Mouse (Mus musculus) kidney, postnatal 25 days (tissue): ENCODE results near the gene Hpd.
A peak's percentile ranks its signal among the peaks of the same experiment; 100 is the strongest.

Experiments used
- DNase-seq, 2 experiments: peaks; one replicate each; pipeline ENCODE4 v3.0.0; 2021; ENCODE audit warnings: mixed read lengths in 2 of 2

Hpd gene

DNA sequence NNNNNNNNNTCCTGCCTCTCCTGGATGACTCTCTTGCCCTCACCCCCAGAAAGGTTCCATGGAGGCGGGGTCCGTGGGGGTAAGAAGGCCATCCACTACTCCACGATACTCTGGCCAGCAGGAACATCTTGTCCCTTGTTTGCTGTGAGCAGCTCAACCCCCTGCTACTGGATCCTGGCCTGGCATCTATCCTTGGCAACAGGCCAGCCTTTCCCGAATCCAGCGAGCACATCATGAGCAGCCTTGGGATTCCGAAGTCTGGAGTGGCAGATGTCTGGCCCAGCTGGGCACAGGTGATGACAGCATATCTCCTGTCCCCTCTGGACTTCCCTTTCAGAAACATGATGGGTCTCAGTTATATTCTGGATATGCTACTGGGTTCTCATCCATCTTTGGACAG lies 3.4 kb upstream of the Hpd start:
- peak; percentile 83 to 88 for DNase-seq

DNA sequence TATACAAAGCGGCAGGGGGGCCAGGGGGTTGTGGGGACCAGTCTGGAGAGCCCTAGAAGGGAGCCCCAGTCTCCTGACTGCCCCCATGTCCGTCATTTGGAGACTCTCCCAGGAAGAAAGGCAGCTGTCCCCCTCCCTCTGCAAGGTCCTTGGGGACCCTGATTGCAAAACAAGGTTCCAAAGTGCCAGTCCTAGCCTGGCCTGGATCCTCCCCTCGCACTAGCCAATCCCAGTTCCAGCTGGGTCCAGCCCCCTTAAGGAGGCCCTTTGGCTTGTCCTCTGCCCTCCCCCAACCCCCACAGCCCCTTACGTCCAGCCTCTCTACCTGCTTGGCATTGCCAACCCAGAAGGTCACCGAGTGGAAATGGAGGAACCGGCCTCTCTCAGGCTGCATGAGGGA lies 991 bp downstream of the Hpd start:
- peak; percentile 83 to 96 for DNase-seq

DNA sequence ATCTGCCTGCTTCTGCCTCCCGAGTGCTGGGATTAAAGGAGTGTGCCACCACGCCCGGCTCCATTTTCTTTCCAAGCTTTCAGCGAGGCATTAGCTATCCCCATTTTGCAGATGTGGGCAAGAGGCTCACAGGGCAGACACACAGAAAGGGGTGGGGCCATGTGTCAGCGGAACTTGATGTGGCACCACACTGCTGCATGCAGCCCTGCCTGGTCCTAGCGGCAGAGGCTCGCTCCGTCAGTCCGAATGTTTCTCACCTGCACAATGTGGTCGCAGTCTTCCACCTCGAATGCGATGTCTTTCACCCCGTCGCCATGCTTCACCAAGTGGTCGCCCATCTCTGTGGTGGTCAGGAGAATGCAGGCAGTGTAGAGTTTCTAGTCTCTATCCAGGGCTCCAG lies 2.1 kb downstream of the Hpd start:
- DNase-seq, result peak; percentile 53 to 65

DNA sequence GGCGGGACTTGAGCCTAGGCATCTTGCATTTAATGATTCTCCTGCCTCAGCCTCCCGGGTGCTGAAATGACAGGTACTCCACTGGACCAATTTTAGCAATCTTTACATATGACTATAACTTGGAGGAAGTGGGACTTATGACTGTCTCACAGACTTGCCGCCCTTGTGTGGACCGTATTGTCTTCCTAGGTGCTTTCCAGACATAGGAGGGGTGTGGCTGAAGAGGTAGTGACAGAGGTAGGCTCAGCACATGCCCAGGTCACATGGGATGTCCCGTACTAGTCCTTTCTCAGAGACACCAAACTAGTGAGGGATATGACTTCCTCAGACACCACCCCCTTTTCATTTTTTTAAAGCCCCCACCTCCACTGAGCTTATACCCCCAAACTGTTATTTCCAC lies 3.7 kb downstream of the Hpd start:
- no peak for DNase-seq

DNA sequence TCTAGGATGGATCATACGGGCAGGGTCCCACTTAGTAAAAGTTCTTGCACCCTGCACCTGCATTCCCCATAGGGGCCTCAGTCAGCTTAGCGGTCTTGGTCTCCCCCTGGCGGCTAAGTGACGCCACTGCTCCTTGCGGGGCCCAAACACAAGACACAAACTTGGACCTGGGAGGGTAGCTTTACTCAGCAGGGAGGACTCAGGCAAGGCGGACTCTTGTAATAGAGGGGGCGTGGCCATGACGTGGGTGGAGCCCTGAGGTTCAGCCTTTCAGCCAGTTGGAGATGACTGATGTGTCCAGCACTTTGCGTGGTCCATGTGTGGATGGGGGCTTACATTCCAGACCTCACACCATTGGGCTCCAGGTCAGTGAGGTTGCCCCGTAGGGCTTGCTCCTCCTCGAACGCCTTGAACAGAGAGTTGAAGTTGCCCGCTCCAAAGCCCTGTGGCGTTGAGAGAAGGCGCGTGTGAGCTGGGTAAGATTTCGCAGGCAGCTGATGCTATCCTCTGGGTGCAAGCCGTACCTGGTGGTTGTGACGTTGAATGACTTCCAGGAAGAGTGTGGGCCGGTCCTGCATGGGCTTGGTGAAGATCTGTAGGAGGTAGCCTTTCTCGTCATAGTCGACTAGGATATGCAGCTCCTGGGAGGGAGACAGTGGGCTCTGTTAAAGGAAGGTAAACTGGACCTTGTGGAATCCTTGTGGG lies 10.7 kb downstream of the Hpd start:
- peak; percentile 90 to 93 for DNase-seq

DNA sequence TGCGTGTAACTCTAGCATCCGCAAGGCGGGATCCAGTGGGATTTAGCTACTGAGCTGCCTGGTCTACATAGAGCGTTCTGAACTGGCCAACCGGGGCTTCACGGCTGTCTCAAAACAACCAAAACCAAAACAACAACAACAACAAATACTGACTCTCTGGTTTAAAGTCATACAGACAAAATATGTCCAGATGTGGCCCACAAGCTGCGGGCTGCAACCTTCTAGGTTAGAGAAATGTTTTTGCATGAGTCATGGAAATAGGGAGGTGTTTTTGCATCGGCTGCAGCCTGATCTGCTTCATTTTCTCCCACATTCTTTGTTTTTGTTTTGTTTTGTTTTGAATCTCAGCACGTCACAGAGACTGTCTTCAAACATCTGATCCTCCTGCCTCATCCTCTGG lies 12.2 kb downstream of the Hpd start:
- DNase-seq, result no peak

DNA sequence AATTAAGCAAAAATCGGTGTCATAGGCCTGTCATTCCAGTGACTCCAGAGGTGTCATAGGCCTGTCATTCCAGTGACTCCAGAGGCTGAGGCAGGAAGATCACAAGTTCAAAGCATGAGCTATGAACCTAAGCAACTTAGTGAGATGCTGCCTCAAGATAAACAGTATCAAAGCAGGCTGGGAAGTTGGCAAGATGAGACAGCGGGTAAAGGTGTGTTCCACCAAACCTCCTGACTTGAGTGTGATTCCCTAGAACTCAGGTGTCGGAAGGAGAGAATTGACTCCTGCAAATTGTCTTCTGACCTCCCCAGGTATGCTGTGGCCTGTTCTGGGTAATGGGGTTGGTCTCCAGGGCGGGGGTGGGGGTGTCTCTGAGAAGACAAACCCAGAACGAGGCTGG lies 13.2 kb downstream of the Hpd start, which contains the start of gene Psmd9:
Gene Psmd9 (plus strand): TSS at position 130 of the 400 bp plus-strand sequence.
- DNase-seq, result no peak

DNA sequence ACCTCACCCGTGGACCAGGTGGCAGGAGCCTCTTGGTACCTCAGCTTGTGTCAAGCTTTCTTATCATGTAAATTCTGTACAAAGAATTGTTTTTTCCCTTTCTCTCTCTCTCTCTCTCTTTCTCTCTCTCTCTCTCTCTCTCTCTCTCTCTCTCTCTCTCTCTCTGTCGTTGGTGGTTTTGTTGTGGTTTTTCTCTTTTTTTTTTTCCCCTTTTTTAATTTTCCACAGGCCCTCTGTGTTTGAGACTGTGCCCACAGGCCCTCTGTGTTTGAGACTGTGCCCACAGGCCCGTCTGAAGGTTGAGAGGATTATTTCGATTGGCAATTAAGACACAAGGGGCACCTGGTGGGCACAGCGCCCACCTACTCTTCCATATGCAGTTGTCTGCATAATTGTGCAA lies 14.9 kb downstream of the Hpd start:
- DNase-seq, result no peak

DNA sequence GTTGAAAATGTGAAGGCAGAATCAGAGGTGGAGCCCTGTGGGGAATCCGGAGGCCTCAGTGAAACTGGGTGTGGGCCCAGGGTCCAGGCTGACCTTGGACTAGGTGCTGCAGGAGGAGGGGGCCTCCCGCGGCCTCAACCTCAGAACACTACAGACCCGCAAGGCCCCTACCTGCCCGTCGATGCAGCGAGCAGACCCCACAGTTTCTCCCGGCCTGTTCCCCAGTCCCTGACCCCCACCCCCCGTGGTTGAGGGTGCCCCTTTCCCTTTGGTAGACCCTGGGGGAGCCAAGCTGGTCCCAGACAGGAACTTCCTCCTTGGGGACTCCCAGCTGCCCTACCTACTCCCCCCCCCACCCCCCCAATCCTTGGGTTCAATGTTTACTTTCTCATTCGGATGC lies 16.1 kb downstream of the Hpd start:
- no peak for DNase-seq

DNA sequence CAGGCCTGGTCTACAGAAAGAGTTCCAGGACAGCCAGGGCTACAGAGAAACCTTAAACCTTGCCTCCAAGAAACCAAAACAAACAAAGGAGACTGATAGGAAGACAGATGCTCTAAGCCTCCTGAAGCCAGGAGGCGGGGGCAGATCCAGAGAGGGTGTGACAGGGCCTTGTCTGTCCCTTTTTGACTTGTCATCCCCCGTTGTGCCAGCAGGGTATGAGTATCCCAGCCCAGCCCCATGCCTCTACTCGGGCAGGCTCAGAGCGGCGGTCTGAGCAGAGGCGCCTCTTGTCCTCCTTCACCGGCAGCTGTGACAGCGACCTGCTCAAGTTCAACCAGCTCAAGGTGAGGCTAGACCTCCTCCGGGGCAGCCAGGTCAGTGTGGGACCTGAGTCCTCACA lies 19.6 kb downstream of the Hpd start:
- DNase-seq, result no peak

DNA sequence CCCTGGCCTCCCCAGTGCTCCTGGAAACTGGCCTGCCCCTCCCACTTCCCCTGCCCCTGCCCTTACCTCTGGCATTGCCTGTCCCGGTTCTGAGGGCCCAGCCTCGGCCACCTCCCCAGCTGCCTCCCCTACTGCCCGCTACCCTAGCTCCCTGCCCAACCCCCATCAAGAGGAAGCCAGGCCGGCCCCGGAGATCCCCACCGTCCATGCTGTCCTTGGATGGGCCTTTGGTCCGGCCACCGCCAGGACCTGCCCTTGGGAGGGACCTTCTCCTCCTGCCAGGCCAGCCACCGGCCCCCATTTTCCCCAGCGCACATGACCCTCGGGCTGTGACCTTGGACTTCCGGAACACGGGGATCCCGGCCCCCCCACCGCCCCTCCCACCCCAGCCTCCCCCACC lies 22.2 kb downstream of the Hpd start:
- DNase-seq, result no peak

DNA sequence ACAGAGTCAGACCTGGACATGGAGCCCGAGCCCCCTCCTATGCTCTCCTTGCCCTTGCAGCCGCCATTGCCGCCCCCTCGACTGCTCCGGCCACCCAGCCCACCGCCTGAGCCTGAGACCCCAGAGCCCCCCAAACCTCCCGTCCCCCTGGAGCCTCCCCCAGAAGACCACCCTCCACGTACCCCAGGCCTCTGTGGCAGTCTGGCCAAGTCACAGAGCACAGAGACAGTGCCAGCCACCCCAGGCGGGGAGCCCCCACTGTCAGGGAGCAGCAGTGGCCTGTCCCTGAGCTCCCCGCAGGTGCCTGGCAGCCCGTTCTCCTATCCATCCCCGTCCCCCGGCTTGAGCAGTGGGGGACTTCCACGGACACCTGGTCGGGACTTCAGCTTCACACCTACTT lies 22.7 kb downstream of the Hpd start:
- no peak for DNase-seq

DNA sequence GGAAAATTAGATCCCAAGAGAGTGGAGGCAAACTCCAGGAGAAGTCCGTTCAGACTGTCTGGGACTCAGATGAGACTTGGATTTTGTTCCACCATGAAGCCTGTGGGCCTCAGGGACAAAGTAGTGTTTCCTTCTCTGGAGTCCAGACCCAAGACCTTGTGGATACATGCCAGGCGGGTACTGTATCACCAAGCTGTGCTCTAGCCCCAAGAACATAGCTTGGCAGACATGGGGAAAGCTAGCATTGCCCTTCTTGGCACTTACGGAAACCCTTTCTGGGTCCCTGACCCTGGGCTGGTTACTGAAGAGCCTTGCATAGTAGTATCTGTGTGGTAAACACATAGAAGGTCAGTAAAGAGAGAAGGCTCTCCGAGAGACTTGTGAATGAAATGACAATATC lies 23.1 kb downstream of the Hpd start:
- no peak for DNase-seq

DNA sequence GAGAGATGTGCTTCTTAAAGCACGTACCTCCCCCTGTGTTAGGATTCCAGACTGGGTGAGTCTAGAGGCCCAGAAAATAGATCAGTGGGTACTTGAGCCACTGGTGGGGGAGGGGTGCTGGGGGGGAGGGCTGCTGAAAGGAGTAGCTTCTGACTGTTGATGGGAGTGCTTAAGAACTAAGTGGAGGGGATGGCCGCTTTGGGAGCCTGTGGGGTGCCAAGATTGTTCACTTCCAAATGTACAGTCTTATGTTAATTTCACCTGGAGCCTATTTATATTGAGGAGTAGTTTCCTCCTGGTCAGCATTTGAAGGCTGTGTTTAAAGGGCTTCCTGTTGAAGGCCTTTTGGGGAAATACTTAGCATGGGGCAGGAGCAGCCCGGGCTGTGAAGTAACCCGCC lies 24.6 kb downstream of the Hpd start:
- DNase-seq, result no peak

DNA sequence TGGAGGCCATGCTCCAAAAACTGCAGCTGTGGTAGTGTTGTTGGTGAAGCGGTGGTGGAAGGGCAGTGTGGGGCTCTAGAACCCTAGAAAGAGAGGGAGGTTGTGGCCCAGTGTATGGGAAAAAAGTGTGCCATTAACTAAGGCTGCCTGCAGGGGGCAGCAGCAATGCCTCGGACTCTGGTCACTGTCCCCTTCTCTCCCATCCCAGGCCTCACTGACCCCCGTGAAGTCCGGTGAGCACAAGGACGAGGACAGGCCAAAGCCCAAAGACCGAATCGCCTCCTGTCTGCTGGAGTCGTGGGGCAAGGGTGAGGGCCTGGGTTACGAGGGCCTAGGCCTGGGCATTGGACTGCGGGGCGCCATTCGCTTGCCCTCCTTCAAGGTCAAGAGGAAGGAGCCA lies 25.8 kb downstream of the Hpd start:
- DNase-seq, result peak in 1 of 2 experiments; percentile 78

DNA sequence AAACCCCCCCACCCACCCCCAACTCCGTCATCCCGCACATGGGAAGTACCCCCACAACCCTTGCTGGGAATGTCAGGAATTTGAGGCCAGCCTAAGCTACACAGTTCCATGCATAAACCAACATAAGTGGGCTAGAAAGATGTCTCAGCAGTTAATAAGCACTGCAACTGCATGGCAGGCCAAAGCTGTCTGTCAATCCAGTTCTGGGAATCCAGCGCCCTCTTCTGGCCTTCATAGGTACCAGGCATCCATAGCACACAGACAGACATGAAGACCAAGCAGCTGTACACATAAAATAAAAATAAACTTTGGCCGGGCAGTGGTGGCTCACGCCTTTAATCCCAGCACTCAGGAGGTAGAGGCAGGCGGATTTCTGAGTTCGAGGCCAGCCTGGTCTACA lies 27.1 kb downstream of the Hpd start:
- peak; percentile 74 to 85 for DNase-seq

DNA sequence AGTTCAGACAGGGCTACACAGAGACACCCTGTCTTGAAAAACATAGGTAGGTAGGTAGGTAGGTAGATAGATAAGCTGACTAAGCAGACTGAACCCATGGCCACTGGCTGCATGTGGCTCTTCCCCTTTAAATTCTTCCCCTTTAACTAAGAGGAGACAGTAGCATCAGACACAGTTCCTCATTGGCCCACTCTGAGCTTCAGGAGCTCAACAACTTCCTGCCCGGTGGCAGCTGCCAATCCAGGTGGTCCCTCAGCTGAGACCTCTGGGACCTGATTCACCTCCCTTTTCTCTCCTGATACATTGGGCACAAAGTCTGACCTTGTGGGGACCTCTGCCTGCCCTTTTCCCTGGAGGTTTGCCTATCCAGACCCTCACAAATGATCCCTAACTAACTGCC lies 29.6 kb downstream of the Hpd start:
- DNase-seq, result no peak

DNA sequence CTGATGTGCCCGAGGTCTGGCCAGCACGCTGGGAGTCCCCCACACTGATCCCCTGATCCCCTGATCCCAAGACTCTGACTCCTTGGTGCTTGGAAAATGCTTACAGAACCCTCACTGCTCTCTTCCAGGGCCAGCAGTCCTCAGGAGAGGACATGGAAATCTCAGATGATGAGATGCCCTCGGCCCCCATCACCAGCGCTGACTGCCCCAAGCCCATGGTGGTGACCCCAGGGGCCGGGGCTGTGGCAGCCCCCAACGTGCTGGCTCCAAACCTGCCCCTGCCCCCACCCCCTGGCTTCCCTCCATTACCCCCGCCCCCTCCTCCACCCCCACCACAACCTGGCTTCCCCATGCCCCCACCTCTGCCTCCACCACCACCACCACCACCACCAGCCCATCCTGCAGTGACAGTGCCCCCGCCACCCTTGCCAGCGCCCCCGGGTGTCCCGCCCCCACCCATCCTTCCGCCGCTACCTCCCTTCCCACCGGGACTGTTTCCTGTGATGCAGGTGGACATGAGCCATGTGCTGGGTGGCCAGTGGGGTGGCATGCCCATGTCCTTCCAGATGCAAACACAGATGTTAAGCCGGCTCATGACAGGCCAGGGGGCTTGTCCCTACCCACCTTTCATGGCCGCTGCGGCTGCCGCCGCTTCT lies 30.7 kb downstream of the Hpd start:
- no peak for DNase-seq

DNA sequence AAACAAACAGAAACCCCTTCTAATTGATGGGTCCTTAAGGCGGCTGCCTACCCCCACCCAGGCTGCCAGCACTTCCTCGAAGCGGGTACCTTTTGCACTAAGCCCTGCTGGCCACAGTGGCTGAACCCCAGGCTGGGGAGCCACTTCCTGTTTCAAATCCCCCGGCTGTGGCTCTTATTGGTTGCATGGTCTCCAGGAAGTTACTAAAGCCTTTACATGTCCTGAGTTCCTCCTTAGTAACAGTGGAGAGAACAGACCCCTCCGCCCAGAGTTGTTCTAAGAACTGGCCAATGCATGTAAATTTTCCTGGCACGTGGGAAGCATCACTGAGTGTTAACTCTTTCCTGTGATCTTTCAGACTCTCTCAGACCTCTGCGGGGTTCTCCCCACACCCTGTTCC lies 31.4 kb downstream of the Hpd start:
- peak in 1 of 2 experiments; percentile 67 for DNase-seq

DNA sequence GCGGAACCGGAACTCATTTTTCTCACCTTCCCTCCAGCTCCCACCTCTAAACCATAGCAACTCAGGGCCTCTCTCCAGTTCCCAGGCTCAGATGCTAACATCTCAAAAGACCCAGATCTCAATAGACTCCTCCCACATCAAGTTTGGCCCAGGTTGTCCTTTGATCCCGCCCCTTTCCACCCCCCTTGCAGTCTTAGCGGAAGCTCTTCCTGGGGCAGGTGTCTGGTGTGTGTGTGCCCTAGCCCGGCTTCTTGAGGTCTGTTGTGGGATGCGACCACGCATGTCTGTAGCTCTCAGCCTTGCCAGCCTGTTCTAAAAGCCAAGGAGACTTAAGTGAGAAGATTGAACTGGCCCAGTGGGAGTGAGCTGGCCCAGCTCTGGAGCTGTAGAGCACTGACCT lies 31.9 kb downstream of the Hpd start:
- peak; percentile 42 to 67 for DNase-seq

DNA sequence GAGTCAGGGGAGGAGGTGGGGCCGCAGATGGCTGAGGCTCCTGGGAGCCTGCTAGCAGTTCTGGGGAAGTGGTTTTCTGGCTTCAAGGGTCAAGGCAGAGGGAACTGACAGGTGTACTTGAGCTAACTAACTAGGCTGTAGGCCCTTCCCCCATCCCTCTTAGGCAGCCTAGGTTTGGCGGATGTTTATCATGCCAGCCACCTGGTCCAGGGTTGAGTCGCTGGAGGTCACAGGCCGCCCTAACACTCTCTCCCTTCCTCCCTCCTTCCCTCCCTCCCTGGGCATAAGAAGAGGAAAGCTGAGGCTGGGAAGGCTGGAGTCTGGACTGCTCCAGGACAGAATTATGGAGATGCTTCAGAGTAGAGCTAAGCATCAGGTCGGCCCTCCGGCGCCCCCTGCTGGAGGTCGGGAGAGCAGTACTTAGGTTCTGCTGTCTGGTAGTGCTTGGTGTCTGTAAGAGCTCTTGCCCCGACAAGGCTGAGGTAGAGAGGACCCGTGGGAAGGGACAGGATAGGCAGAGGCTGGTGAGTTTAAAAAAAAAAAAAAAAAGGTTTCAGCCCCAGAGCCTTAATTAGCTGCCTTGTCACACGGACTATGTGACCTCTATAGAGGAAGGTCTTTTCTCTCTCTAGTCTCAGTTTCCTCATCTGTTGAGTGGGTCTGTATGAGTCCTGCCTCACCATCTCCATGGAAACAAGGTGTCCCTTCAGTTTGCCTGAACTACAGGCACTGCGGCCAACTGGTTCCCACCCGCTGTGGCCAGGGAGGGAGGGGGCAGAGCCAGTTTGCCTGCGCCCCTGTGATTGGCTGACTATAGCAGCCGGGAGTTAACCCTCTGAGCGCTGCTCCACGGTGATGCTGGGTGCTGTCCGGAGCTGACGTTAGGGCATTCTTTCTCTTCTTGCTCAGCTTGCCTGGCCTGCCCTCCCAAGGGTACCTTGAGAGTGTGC lies 32.8 kb downstream of the Hpd start:
- peak; percentile 91 to 94 for DNase-seq

DNA sequence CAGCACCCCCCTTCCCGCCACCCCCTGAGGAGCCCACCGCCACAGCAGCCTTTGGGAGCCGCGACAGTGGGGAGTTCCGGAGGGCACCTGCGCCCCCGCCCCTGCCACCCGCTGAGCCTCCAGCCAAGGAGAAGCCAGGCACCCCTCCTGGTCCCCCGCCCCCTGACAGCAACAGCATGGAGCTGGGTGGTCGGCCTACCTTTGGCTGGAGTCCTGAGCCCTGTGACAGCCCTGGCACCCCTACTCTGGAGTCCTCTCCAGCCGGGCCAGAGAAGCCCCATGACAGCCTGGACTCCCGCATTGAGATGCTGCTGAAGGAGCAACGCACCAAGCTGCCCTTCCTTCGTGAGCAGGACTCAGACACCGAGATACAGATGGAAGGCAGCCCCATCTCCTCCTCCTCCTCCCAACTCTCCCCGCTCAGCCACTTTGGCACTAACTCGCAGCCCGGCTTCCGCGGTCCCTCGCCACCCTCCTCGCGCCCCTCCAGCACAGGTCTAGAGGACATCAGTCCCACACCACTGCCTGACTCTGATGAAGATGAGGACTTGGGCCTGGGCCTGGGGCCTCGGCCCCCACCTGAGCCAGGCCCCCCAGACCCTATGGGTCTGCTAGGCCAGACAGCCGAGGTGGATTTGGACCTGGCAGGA lies 34.3 kb downstream of the Hpd start:
- DNase-seq, result peak in 1 of 2 experiments; percentile 40

DNA sequence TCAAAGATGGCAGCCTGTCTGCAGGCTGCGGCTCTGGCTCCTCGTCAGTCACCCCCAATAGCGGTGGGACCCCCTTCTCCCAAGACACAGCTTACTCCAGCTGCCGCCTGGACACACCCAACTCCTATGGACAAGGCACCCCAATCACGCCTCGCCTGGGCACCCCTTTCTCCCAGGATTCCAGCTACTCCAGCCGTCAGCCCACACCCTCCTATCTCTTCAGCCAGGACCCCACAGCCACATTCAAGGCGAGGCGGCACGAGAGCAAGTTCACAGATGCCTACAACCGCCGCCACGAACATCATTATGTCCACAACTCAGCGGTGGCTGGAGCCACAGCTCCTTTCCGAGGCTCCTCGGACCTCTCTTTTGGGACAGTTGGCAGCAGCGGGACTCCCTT lies 35.0 kb downstream of the Hpd start:
- peak in 1 of 2 experiments; percentile 33 for DNase-seq
